Mouse (Mus musculus): ENCODE measurements around the gene Gm6812.
"Not testable (repeated sequence)": the region's sequence is repeated elsewhere in the genome, so short reads cannot be mapped to it uniquely, and the experiment has no call there.

Gm6812 gene

DNA sequence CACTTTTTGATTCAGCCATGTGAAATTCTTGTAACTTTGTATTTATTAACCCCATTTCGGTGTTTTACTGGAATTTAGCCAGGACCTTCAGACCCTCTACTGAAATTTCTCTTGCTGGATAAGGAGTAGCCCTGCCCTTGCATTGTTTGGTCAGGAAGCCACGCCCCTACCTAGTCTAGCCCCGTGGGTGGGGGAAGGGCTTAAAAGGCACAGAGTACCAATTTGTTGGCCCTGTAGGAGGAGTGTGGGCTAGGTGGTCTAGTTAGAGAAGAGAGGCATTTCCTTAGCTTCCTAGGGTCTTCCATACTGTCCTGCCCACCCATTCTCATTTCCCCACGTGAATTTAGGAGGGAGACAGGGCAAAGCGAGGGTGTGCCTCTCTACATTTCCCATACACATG, at the start of gene Gm6812:
TSS of gene Gm6812 (minus strand) at position 101 of the 400 bp plus-strand sequence.
- DNase-seq (ENCODE audit: extremely low read depth, low read depth, low spot score): not testable (repeated sequence)

DNA sequence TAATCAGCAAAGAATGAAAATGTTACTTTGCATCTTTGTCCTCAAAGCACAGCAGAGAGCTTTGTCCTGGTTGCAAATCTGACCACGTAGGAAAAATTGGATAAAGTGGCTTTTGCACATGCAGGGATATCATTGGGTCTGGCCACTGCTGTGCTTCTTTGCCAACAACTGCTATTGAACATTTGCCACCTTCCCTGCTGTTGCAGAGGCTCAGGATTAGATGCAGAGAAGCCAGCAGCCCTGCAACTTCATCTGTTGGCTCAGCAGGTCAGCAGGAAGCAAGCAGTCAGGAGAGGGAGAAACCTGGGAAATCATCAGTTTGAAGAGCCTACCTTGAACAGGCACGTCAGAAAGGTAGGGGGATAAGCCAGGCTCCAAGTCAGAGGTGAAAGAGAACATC, 27.7 kb downstream of the Gm6812 start:
- DNase-seq (ENCODE audit: extremely low read depth, low read depth, low spot score): no peak

Data from fat pad, adult 2 months (tissue).